Mouse (Mus musculus) heart, postnatal 36 days (tissue): ENCODE results near the gene Abraxas2. TPM values are rescaled to one million over a fixed set of nuclear protein-coding genes. Genes with fewer than 3 reads are reported as not detected.

Source experiments
- DNase-seq, 2 experiments: peaks; one replicate each; pipeline ENCODE4 v3.0.0; 2021 to 2022
- intact Hi-C: fragments of 180-260 bp; cut with DNase I; formaldehyde crosslinking; loops from one replicate; pipeline ENCODE4 v1.15.1; 2025
- total RNA-seq, 2 experiments: library from RNA; stranded (reverse); gene quantifications; 2 replicates each; pipeline ENCODE4 v1.2.3; 2021

Gene Abraxas2
- 10 to 100 TPM; 18.8 to 23.3 TPM for total RNA-seq

DNA sequence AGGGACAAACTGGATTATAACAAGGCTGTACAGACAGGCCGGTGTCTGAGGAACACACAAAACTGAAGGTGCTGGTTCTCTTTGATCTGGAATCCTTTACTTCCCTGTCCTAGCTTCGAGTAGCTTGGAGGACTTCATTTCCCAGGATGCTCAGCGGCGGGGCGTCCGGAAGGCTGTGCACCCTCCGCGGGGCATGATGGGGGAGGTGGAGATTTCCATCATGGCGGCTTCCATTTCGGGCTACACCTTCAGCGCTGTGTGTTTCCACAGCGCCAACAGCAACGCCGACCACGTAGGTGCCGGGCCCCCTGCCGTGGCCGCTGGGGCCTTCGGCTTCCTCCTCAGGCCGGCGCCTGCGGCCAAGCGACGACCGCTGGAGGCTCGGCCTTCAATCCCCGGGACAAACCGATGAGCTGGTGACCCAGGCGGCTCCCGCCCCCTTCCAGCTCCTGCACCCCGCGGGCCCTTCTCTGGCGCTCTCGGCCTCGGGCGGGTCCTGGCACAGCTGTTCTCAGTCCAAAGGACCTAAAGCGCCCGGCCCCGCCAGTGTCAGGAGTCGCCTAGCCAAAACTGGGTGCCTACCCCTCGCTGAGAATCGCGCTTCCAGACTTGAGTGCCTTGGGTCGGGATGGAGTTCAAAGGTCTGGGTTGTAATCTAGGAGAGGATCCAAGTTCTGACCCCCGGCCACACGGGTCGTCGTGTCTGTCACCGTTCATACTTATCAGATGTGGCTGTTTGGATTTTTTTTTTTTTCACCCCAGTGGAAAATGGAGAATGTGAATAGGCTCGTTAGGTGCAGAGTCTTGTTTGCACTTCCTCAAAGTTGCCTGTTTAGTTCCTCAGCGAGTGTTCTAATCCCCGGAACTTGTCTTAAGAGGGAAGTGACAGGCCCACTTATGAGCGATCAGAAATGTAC, at the start of gene Abraxas2:
TSS of gene Abraxas2 (plus strand) at position 184 of the 917 bp plus-strand sequence.
- intact Hi-C loops = loop anchor here (2.0 to 10.0 kb wide), 4 partner anchors 202 to 1304 kb away; partner anchors contain the start of genes Ctbp2, Edrf1 and Fgfr2
- peak; percentile 87 to 88 for DNase-seq

DNA sequence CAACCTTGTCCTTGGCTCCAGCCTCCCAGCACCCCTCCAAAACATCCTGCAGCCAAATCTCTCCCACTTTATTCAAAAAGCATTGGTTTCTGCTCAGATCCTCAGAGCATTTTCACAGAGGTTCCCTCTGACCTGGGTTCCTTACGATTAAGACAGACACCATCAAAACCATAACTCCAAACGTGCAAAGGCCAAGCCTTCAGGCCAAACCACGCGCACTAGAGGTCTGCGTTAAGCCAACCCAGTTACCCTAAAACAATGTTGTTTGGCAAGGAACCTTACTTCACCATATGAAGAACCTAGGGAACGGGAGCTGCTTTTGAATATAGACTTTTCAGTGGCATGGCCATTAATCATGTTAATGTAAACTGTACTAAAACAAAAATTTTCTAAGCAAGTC, 49.3 kb upstream of the Abraxas2 start:
- intact Hi-C loops = loop anchor here (2.0 to 5.0 kb wide), 5 partner anchors 32 to 232 kb away; partner anchors contain the start of genes Eef1akmt2 and Oat

DNA sequence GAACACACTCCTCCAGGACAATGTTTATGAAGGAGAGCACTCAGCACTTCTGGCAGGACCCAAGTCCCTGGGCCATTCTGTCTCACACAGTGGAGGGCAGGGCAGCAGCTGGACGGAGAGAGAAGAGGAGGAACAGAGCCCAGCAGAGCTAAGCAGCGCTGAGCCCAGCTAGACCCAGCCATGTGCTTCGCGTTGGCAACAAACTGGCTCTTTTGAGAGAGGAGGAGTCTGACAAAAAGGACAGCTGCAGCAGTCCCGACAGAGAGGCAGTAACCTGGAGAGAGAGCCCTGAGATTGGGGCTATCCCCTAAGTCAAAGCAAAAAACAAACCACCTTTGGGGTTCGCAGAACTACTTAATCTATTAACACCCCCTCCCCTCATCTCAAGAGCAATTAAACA, 48.7 kb upstream of the Abraxas2 start:
- intact Hi-C loops = loop anchor here (2.0 to 5.0 kb wide), 5 partner anchors 33 to 233 kb away; partner anchors contain the start of genes Eef1akmt2 and Oat
- peak; percentile 57 to 70 for DNase-seq

More for the DNA sequence above, 49.3 kb upstream of the Abraxas2 start:
- no peak for DNase-seq

DNA sequence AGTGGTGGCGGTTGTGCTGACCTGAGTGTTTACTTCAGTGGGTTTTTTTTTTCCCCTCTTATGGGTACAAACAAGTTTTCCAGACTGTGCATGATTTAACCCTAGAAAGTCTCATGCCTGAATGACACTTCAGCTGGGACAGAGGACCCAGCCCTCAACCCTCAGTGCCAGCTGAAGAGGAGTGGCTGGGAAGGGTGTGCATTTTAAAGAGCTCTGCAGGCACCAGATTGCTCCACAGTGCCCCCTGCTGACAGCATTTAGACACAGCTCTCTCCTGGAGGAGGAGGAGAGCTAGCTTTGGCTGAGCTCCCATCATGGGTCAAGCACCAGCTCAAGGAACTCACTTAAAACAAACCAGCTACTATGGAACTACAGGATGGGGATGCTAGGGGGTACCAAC, 48.1 kb upstream of the Abraxas2 start:
- intact Hi-C loops = loop anchor here (1.0 to 5.0 kb wide), 8 partner anchors 34 to 234 kb away; partner anchors contain the start of genes Eef1akmt2 and Oat
- peak; percentile 94 to 96 for DNase-seq

DNA sequence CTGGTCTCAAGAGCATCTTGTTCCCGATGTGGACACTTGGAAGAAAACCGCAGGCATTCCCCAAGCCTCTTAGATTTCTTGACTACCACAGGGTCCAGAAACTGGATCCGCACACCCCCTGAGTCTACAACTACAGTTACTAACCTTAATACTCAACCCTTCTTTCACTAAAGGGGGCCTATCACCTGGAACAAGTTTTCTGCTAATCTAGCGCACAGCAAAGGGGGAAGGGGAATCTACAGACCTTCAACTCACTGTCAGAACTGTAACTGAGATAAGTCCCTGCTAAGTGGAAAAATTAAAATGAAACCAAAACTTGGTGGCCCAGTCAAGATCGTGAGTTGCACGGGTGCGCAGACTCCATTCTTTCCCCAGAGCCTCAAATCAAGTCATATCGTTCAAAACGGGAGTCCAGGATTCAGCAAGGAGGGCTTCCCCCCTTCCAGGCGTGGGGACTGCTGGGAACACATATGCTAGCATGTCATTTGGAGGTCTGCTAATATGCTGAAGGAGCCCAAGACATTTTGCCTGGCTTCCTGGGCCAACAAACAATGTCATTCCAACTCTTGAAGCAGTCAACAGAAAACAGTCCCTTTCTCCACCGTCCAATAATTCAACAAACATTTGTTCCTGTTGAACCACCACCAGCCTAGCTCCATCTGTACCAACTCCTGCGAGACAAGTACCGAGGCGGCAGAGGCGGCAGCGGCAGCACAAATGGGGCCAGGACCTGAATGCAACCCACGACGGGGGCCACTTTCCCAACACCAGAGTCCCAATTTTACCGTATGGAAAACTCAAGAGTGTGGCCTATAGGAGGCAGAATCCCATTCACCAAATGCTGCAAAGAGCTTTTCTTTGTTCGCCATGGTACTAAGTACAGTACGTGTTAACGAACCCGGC, 47.1 kb upstream of the Abraxas2 start:
- intact Hi-C loops = loop anchor here (1.0 to 5.0 kb wide), 8 partner anchors 35 to 235 kb away; partner anchors contain the start of genes Eef1akmt2 and Oat
- peak in 1 of 2 experiments; percentile 61 for DNase-seq

DNA sequence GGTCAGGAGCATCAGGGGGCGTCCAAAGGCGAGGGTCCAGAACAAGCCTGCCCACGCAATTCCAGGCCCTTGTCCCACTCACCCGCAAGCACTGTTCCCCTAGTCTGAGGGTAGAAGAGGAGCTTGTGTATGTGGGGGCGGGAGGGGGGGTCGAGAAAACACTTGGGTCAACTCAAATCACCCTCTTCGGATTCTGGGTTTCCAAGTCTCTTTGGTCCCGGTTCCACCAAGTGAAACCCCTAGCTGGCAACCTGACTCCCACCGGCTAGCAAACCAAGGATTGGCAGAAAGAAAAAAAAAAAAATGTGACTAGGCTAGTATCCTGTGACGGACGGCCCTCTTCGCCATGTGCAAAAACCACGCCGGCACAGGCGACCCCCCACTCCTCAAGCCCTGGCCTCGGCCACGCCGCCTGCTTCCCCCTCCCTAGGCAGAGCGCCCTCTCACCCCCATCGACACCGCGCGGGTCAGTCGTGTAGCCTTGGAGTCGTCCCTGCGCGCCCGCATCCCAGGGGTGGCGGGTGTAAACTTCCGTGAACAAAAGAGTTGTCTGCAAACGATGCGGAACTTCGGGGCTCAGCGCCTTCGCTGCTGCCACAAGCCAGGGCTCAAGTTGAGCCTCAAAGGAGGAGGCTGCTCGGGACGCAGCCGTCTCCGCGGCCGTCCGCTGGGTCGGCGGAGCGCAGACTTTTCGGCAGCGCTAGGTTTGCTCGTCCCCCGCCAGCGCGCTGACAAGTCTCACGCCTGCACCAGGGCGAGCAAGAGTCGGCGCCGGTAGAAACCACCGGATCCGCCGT, 46.2 kb upstream of the Abraxas2 start:
- peak; percentile 65 to 78 for DNase-seq
- intact Hi-C loops = loop anchor here (5.0 kb wide), 4 partner anchors 36 to 236 kb away; partner anchors contain the start of gene Oat

DNA sequence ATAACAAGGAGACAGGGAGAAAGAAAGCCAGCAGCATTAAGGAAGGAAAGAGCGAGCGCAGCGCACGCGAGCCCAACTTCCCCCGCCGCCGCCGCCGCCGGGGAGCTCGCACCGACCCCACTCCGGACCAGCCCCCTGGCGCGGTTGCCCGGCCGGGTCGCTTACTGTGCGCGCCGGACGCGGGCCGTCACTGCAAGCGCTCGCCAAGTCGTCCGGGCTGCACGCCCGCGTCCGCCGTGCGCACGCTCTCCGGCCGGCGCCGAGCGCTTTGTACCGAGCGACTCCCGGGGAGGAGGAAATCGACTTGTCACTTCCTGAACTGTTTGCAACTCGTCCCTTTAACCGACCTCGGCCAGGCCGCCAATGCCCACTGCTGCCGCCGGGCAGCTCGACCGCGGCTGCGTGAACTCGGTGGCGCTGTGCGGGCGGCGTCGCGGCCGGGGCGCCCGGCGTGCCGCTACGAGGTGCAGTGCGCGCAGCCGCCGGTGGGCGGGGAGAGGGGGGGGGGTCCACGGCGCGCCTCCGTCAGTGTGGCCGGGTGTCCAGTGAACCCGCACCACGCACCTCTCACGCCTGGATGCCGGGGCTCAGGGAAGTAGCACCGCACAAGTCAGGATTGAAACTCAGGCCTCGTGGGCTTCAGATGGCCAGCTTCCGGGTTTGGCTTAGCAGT, 45.5 kb upstream of the Abraxas2 start, which contains the start of gene Fam53b:
TSS of gene Fam53b (minus strand) at position 471 of the 673 bp plus-strand sequence.
- intact Hi-C loops = loop anchor here (5.0 kb wide), 4 partner anchors 36 to 236 kb away; partner anchors contain the start of gene Oat
- DNase-seq = peak; percentile 74 to 87

DNA sequence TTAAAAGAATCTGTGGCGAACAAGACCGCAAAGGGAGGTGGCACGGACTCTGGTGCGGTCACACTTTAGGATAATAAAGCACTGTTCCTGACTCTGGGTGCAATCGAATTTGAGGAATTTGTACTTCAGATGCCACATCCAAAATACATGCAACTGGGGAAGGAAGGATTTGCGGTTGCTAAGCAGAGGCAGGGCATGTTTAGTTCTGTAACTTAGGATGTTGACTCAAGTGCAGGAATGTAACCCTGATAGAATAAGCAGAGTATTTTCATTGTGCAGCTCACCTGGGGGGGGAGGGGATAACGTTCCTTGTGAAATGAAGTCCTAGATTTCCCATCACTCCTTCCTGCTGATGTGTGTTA, 45.0 kb upstream of the Abraxas2 start:
- intact Hi-C loops = loop anchor here (5.0 kb wide), 4 partner anchors 37 to 237 kb away; partner anchors contain the start of gene Oat
- DNase-seq = no peak

DNA sequence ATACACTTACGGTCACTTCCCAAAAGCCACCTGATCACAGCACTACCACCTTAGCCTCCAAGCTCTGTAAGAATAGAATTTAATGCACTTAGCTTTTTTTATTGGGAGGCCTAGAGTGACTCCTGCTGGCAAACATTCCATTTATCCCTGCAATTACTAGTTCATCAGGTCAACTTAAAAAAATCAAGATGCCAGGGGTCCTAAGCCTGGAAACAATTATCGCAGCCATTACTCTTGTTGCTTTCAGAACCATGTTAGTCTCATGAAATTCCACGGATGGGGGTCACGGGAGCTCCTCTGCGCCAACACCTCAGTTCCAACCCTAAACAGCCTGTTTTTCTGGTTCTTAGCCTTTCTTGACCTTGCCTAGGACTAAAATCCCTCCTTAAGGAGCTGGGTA, 43.9 kb upstream of the Abraxas2 start:
- DNase-seq = no peak
- intact Hi-C loops = no loop called here

DNA sequence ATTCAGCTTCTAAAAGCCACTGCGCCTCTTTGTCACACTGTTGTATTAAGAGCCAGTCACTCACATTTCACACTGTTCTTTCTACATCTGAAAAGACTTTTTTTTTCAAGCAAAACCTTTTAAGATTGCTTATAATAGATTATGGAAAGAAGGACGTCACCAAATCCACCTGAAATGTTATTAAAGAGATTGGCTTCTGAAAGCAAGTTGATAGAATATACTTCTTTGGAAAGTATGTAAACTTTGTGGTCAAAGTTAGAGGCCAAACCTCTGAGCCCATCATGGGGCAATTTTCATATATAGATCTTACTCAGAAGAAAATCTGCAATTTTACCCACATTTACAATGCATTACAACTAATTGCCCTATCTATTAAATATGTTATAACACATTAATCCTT, 42.5 kb upstream of the Abraxas2 start:
- no peak for DNase-seq
- intact Hi-C loops = no loop called here

DNA sequence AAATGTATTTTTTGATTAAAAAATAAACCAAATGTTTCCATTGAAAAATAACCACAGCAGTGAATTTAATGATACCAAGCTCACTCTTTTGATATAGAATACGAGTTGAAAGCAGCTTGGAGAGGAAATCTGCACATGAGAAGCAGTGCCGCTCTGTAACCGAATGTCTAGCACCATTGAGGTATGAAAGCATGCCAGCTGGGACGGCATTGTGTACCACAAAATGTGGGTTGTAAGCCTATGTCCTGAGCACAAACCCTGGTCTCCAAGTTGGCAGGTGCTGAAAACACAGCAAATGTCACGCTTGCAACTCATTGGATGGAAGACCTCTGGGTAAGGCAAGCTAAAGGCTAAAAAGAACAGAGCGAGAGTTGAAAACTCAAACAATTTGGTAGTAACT, 42.0 kb upstream of the Abraxas2 start:
- no peak for DNase-seq
- intact Hi-C loops = no loop called here

DNA sequence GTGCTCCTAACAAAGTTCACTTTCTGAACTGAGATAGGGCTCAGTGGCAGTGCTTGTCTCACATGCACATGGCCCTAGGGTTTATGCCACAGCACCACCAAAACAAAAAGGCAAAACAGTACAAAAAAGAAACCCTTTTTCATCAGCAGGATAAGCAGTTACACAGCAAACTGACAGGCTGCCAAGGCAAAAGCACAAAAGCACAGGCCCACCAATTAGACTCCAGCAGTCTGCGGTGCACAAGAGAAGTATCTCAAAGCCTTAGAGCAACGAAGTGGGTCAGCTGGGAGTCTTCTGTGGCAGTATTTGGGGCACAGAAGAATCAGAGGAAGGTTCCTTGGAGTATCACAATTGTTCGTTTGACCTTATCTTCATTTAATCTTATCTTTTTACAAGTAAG, 38.3 kb upstream of the Abraxas2 start:
- intact Hi-C loops = no loop called here
- DNase-seq = no peak

DNA sequence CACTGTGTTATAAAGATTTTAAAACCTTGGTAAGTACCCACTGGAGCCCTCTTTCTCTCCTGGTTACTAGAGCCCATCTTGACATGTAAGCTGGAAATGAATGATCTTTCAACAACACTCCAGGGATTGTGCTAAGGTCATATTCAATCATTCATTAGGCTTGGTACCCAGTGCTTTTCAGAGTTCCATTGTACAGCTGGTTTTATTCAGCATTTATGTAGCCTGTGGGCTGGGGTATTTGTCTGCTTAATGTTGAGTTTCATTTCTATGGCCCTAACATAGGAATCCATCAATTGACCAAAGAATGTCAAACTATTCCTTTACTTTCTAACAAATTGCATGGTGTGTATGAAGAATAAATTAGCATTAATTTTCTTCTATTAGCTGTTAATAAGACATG, 35.2 kb upstream of the Abraxas2 start:
- intact Hi-C loops = no loop called here
- no peak for DNase-seq

DNA sequence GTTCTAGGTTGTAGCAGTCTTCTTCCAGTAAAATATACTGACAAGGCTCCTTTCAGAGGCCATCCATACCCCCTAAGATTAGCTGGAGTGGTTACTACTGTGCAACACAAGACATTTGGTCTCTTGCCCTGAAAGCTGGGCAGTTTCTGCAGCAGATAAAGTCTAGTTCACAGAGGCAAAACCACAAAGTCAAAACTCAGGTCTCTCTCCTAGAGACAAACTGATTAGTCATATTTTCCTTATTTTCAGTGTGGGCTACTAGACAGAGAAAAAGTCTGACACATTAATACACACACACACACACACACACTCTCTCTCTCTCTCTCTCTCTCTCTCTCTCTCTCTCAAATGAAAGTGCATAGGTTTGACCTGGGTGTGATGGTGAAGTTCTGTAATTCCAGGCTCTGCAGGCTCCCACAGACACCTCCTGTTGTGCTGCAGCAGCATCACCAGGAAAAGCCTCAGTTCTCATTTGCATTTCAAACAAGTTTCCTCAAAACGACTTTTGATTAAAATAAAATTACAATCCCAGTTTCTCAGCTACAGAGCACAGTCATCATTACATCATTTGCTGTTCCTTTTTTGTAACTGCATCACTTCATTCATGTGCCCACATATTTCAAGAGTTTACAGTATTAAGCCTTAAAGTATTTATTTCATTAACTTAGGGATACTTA, 34.5 kb upstream of the Abraxas2 start:
- intact Hi-C loops = no loop called here
- DNase-seq = no peak

DNA sequence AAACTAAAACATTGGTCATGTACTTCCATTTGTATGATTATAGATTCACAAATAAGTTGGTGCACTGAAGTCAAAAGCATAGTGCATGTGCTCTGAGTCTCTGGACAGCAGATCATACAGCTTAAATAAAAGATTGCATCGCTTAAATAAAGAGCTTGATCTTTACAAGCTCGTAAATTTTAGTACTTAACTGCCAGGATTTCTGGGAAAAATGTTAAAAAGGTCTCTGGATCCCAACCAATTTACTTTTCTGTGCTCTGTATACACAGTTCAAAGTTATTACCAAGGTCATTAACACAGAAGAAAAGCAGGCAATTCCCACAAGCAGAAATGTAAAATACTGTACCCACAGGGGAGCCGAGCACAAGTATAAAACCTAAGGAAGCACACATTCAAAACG, 28.1 kb upstream of the Abraxas2 start:
- no peak for DNase-seq
- intact Hi-C loops = no loop called here

DNA sequence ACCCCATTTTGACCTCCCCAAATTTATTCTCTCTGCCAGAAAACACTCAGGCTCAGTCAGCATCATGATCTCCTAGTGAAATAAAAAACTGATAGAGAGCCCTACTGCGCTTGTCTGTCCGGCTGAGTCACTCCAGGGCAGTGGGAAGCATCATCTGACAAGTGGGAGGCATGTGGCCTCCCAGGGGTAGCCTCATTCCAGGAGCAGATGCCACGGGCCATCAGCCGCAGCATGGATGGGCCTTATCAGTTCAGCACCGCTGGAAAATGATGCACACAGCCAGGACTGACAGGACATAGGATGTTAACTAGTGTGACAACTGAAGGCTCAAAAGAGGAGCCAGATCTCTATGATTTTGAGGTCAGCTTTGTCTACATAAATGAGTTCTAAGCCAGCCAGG, 17.7 kb upstream of the Abraxas2 start:
- intact Hi-C loops = no loop called here
- DNase-seq = no peak

DNA sequence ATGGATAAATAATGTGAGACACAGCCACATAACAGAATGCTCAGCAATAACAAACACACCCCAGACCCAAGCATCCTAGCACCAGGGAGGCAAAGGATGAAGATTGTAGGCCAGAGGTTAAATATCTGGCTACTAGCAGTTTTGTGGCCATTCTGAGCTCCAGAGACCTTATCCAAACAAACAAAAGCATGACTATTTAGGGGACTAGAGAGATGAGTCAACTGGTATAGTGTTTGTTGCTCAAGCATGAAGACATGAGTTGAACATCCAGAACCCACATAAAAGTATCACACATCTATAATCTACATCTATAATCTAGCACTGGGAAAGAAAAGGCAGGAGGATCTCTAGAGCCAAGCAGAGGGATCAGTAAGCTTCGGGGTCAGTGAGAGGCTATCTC, 16.6 kb upstream of the Abraxas2 start:
- intact Hi-C loops = no loop called here
- DNase-seq = no peak

DNA sequence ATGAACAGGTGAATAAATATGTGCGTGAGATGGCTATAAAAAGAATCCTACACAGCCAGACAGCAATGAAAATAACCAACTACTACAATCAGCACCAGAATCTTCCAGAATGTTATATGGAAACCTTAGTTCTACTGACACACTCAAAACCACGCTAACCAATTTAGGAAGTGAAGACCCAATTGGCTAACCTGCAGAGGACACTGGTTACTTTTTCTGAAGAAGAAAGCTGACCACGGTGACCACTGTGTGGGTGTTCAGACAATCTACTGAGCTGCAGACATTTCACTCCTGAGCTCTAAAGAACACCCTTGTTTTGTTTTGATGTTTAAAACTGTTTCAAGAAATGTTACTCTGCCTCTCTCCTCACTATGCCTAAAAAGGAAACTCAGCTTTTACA, 15.9 kb upstream of the Abraxas2 start:
- intact Hi-C loops = no loop called here
- DNase-seq = no peak
